Mouse (Mus musculus): ENCODE data around the gene Ltbp3. TPM values are rescaled to one million over a fixed set of nuclear protein-coding genes. Genes with fewer than 3 reads are reported as not detected.
A peak's percentile ranks its signal among the peaks of the same experiment; 100 is the strongest.

The Ltbp3 gene
- polyA plus RNA-seq, 1 experiment from 2014 or later, result 51.9 TPM

- Histone ChIP-seq H3K27me3 (replicated peaks; ENCODE audit: insufficient read depth, low read length) (no peaks in the 10 kb centered on the region), H3K4me3 (ENCODE audit: low read depth, low read length) (no peak overlapping the region), H3K9me3 (ENCODE audit: low read length) (no peaks in the 10 kb centered on the region), H3K4me1 (ENCODE audit: insufficient read depth, low read depth, low read length) (no peaks in the 10 kb centered on the region), H3K4me2 (replicated peaks; ENCODE audit: low read depth, low read length) (no peak overlapping the region), H3K27ac (ENCODE audit: low read length) (peak overlapping the region; percentile 49; the same call in 1 of the 2 replicates), H3K9ac (replicated peaks; ENCODE audit: low read depth) (no peak overlapping the region), H3K36me3 (ENCODE audit: insufficient read depth, low read length) (no peaks in the 10 kb centered on the region)
- DNase-seq (ENCODE audit: low spot score) (peak; percentile 91), ATAC-seq (peak; percentile 82)
- WGBS, result 6% methylated on average over 12 of the region's 12 CpGs
- TF ChIP-seq CTCF (IDR thresholded peaks at IDR 0.05), result peak; percentile 92
- TF ChIP-seq EP300 (IDR thresholded peaks at IDR 0.05), result no peak
Measured at GRCm38 (mm10) chr19:5786441-5787114, 45.9 kb downstream of the Ltbp3 start.

- TF ChIP-seq EP300 (IDR thresholded peaks at IDR 0.05), result no peak
- peak; percentile 86 for TF ChIP-seq CTCF (IDR thresholded peaks at IDR 0.05)
- peak overlapping the region; percentile 38; the same call in 1 of the 2 replicates for H3K27ac ChIP-seq (ENCODE audit: low read length)
- ATAC-seq (peak; percentile 79), DNase-seq (ENCODE audit: low spot score) (peak; percentile 91)
- H3K27me3 ChIP-seq (replicated peaks; ENCODE audit: insufficient read depth, low read length), result no peaks in the 10 kb centered on the region
- H3K4me1 ChIP-seq (ENCODE audit: insufficient read depth, low read depth, low read length), result no peaks in the 10 kb centered on the region
- H3K36me3 ChIP-seq (ENCODE audit: insufficient read depth, low read length), result no peaks in the 10 kb centered on the region
- H3K4me3 ChIP-seq (ENCODE audit: low read depth, low read length), result no peak overlapping the region
- H3K9ac ChIP-seq (replicated peaks; ENCODE audit: low read depth), result no peak overlapping the region
- 9% methylated on average over 8 of the region's 8 CpGs for WGBS
- no peak overlapping the region for H3K4me2 ChIP-seq (replicated peaks; ENCODE audit: low read depth, low read length)
- H3K9me3 ChIP-seq (ENCODE audit: low read length), result no peaks in the 10 kb centered on the region
Measured at GRCm38 (mm10) chr19:5787128-5787635, 46.5 kb downstream of the Ltbp3 start.

- Histone ChIP-seq H3K4me1 (ENCODE audit: insufficient read depth, low read depth, low read length) (no peaks in the 10 kb centered on the region), H3K4me3 (ENCODE audit: low read depth, low read length) (no peak overlapping the region), H3K9me3 (ENCODE audit: low read length) (no peaks in the 10 kb centered on the region), H3K36me3 (ENCODE audit: insufficient read depth, low read length) (no peaks in the 10 kb centered on the region), H3K9ac (replicated peaks; ENCODE audit: low read depth) (no peak overlapping the region), H3K4me2 (replicated peaks; ENCODE audit: low read depth, low read length) (no peak overlapping the region), H3K27ac (ENCODE audit: low read length) (no peak overlapping the region), H3K27me3 (replicated peaks; ENCODE audit: insufficient read depth, low read length) (no peaks in the 10 kb centered on the region)
- 85% methylated on average over 7 of the region's 7 CpGs for WGBS
- no peak for DNase-seq (ENCODE audit: low spot score)
- TF ChIP-seq CTCF (IDR thresholded peaks at IDR 0.05), result no peak
- TF ChIP-seq EP300 (IDR thresholded peaks at IDR 0.05), result no peak
- no peak for ATAC-seq
Measured at GRCm38 (mm10) chr19:5787920-5788319, 47.2 kb downstream of the Ltbp3 start.

- Histone ChIP-seq H3K4me3 (ENCODE audit: low read depth, low read length) (no peak overlapping the region), H3K9me3 (ENCODE audit: low read length) (no peaks in the 10 kb centered on the region), H3K27me3 (replicated peaks; ENCODE audit: insufficient read depth, low read length) (no peaks in the 10 kb centered on the region), H3K27ac (ENCODE audit: low read length) (no peak overlapping the region), H3K36me3 (ENCODE audit: insufficient read depth, low read length) (no peaks in the 10 kb centered on the region), H3K4me1 (ENCODE audit: insufficient read depth, low read depth, low read length) (no peaks in the 10 kb centered on the region), H3K4me2 (replicated peaks; ENCODE audit: low read depth, low read length) (no peak overlapping the region), H3K9ac (replicated peaks; ENCODE audit: low read depth) (no peak overlapping the region)
- DNase-seq (ENCODE audit: low spot score) (no peak), ATAC-seq (no peak)
- TF ChIP-seq CTCF (IDR thresholded peaks at IDR 0.05), result no peak
- TF ChIP-seq EP300 (IDR thresholded peaks at IDR 0.05), result no peak
- WGBS, result 84% methylated on average over 7 of the region's 7 CpGs
Measured at GRCm38 (mm10) chr19:5788620-5789019, 47.9 kb downstream of the Ltbp3 start.

GRCm38 (mm10) chr19:5789066-5789465 is 48.4 kb downstream of the Ltbp3 start:
- ATAC-seq, result no peak
- Histone ChIP-seq H3K9ac (replicated peaks; ENCODE audit: low read depth) (no peak overlapping the region), H3K27me3 (replicated peaks; ENCODE audit: insufficient read depth, low read length) (no peaks in the 10 kb centered on the region), H3K36me3 (ENCODE audit: insufficient read depth, low read length) (no peaks in the 10 kb centered on the region), H3K4me1 (ENCODE audit: insufficient read depth, low read depth, low read length) (no peaks in the 10 kb centered on the region), H3K9me3 (ENCODE audit: low read length) (no peaks in the 10 kb centered on the region), H3K27ac (ENCODE audit: low read length) (no peak overlapping the region), H3K4me2 (replicated peaks; ENCODE audit: low read depth, low read length) (no peak overlapping the region), H3K4me3 (ENCODE audit: low read depth, low read length) (no peak overlapping the region)
- 60% methylated on average over 5 of the region's 5 CpGs for WGBS
- no peak for DNase-seq (ENCODE audit: low spot score)
- TF ChIP-seq CTCF (IDR thresholded peaks at IDR 0.05), result no peak
- TF ChIP-seq EP300 (IDR thresholded peaks at IDR 0.05), result no peak

- Histone ChIP-seq H3K4me3 (ENCODE audit: low read depth, low read length) (no peak overlapping the region), H3K36me3 (ENCODE audit: insufficient read depth, low read length) (peaks cover 15% of the 10 kb centered on the region; the same call in 1 of the 2 replicates), H3K4me1 (ENCODE audit: insufficient read depth, low read depth, low read length) (peaks cover 4% of the 10 kb centered on the region; the same call in 1 of the 2 replicates), H3K4me2 (replicated peaks; ENCODE audit: low read depth, low read length) (no peak overlapping the region), H3K9me3 (ENCODE audit: low read length) (no peaks in the 10 kb centered on the region), H3K9ac (replicated peaks; ENCODE audit: low read depth) (no peak overlapping the region), H3K27me3 (replicated peaks; ENCODE audit: insufficient read depth, low read length) (no peaks in the 10 kb centered on the region), H3K27ac (ENCODE audit: low read length) (no peak overlapping the region)
- DNase-seq (ENCODE audit: low spot score), result no peak
- WGBS, result 70% methylated on average over 4 of the region's 4 CpGs
- TF ChIP-seq EP300 (IDR thresholded peaks at IDR 0.05), result no peak
- peak; percentile 40 for TF ChIP-seq CTCF (IDR thresholded peaks at IDR 0.05)
- ATAC-seq, result no peak
Measured at GRCm38 (mm10) chr19:5791329-5791728, 50.6 kb downstream of the Ltbp3 start.

Data from lung, postnatal 0 days (tissue).